Mouse (Mus musculus) mouse trophoblast stem cell (cell line): Measurements from ENCODE around the gene Rab5if.
"Not testable (repeated sequence)": the region's sequence is repeated elsewhere in the genome, so short reads cannot be mapped to it uniquely, and the experiment has no call there.

ENCODE experiments used
- in situ Hi-C, 2 experiments: fragments of 300-500 bp; cut with MseI, MboI; formaldehyde crosslinking; loops; 2 replicates in 1 of 2; 3 replicates in 1 of 2; pipeline ENCODE4 v1.15.1; 2025

Gene Rab5if

GRCm38 (mm10) chr2:156887017-156887416 lies 24.1 kb downstream of the Rab5if start, which contains the start of gene Sla2:
Gene Sla2, minus strand, starts transcription at chr2:156887192.
- in situ Hi-C loops = no loop called here

DNA sequence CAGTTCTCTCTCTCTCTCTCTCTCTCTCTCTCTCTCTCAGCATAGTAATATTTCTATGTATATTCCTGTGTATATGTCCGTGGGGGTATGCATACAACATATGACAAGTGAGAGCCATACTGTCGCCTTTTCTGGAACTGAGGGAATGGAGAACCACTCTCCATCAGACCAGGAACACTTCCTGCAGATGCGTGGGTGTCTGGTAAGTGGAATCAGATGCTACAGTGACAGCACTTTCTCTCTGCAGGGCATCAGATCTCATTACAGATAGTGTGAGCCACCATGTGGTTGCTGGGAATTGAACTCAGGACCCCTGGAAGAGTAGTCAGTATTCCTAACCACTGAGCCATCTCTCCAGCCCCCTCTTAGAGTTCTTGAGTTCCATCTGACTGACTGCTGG lies 25.6 kb downstream of the Rab5if start:
- in situ Hi-C loops = no loop called here

GRCm38 (mm10) chr2:156892240-156892639 lies 29.3 kb downstream of the Rab5if start:
- in situ Hi-C loops = no loop called here

GRCm38 (mm10) chr2:156892821-156893220 lies 29.9 kb downstream of the Rab5if start:
- in situ Hi-C loops = no loop called here

DNA sequence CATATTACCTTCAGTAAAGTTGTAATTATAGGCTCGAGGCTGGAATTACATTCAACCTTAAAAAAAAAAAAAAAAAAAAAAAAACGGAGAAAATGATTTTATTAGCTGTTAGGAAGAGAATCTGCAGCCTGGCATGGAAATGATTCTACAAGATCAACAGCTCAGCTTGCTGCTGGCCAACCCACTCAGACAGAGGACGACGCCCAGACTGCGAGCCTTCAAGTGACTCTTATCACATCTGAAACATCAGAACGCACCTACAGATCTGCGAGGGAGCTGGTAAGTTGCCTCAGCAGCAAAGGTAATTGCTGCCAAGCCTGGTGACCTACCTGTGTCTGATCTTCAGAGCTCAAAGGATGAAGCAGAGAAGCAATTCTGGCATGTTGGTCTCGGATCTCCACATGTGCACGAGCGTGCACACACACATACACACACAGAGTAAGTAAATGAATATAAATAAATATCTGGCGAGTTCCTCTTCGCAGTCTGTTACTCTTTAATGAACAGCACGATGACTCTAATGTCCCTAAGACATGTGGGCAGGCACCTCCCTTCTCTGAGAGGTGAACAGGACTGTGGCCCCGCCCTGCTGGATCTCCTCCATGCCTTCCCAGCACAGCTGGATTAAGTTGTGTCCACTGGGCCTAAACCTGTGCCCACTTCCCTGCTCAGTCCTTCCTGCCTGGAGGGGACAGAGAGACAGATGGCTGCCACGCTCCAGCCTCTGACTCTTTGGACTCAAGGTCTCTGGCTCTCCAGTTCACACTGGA lies 31.8 kb downstream of the Rab5if start:
- in situ Hi-C loops = no loop called here

DNA sequence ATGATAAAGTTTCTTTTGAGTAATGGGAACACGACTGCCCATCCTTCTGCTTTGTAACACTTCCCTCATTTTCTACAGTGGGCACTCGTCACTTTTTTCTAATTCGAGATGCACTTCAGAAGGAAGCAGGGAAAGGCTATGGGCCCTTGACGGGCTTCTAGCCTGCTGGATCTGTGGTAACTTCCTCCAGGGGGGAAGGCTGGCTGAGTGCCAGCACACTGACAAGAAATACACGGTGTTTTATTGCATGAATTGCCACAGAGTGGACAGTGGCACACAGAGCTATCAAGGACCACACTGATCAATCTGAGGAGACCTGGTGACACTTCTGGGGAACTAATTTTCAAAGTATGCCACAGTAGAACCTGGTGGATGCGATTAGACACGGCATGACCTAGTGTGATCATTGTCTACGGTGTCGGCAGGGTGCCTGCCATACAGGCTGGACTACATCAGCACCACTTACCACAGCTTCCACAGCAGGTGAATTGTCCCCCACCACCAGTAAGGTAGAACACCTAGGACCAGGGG lies 33.5 kb downstream of the Rab5if start:
- in situ Hi-C loops = no loop called here

GRCm38 (mm10) chr2:156897034-156897433 lies 34.1 kb downstream of the Rab5if start:
- in situ Hi-C loops = no loop called here

DNA sequence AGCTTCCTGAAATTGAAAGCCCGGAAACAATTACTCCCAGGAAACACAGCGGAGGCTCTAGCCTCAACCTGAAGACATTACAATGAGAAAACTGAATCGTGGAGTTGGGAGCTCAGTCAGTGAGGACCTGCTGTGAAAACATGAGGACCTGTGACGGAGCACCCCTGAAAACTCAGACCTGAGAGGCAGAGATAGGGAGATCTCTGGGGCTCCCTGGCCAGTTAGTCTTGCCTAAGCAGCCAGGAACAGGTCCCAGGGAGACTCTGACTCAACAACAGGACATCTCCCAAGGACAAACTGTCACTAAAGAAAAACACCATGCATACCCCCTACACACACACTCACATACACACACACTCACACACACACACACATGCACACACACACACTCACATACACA lies 35.4 kb downstream of the Rab5if start:
- in situ Hi-C loops = no loop called here

- in situ Hi-C loops = no loop called here
Observed at GRCm38 (mm10) chr2:156899184-156899583, 36.3 kb downstream of the Rab5if start.

- in situ Hi-C loops = loop anchor here in 1 of 2 experiments (10.0 kb wide), 1 partner anchor 133 kb away; no protein-coding TSS in a partner anchor
Observed at GRCm38 (mm10) chr2:156901344-156901743, 38.4 kb downstream of the Rab5if start.

DNA sequence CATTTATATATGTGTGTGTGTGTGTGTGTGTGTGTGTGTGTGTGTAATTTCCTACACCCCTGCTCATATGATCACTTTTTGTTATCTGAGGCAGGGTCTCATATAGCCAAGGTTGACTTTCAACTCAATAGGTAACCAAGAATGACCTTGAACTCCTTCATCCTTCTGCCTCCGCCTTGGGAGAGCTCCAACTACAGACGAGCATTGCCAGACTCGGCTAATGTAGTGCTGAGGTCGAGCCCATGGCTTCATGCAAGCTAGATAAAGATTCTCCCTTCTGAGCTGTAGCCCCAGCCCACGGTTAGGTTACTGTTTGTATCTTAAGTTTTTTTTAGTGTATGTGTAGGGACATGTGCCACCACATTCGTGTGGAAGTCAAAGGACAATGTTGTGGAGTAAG lies 39.0 kb downstream of the Rab5if start:
- in situ Hi-C loops = loop anchor here in 1 of 2 experiments (10.0 kb wide), 1 partner anchor 133 kb away; no protein-coding TSS in a partner anchor

- in situ Hi-C loops = loop anchor here in 1 of 2 experiments (10.0 kb wide), 1 partner anchor 132 kb away; no protein-coding TSS in a partner anchor
Observed at GRCm38 (mm10) chr2:156902411-156902810, 39.5 kb downstream of the Rab5if start.

GRCm38 (mm10) chr2:156903367-156903766 lies 40.4 kb downstream of the Rab5if start:
- in situ Hi-C loops = loop anchor here in 1 of 2 experiments (10.0 kb wide), 1 partner anchor 131 kb away; no protein-coding TSS in a partner anchor

- in situ Hi-C loops = loop anchor here in 1 of 2 experiments (10.0 kb wide), 1 partner anchor 130 kb away; no protein-coding TSS in a partner anchor
Observed at GRCm38 (mm10) chr2:156904976-156905717, 42.2 kb downstream of the Rab5if start.

DNA sequence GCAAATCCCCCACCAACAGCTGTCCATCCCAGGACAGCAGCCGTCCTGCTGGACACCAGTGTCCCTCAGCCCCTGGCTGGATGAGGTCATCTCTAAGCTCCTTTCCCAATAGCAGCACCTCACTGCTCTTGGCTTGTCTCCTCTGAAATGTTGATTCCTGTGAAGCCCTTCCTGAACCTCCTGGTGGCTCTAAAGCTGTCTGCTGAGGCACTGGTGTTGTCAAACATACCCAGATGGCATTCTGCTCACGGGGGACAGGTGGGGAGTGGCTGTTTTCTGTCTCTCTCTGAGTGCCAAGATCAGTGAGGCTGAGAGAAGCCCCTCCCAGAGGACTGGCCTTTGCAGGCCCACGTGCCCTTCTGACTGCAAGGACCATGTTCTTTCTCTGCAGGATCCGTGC lies 43.0 kb downstream of the Rab5if start:
- in situ Hi-C loops = loop anchor here in 1 of 2 experiments (10.0 kb wide), 1 partner anchor 129 kb away; no protein-coding TSS in a partner anchor

DNA sequence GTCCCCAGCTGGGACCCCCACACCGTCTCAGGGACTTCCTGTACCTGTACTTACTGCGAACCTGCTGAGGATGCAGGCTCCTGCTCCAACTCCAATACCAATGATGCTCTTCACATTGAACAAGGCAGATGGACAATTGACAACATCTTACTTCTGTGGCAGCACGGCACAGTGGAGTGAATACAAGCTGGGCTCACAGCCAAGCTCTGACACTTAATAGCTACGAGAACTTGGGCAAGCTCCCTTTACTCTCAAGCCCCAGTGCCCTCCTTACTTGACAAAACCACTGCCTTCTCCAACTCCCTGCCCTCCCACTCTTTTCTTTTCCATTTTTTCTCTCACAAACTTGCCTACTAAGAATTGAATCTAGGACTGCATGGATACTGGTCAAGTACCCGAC lies 50.3 kb downstream of the Rab5if start:
- in situ Hi-C loops = no loop called here

DNA sequence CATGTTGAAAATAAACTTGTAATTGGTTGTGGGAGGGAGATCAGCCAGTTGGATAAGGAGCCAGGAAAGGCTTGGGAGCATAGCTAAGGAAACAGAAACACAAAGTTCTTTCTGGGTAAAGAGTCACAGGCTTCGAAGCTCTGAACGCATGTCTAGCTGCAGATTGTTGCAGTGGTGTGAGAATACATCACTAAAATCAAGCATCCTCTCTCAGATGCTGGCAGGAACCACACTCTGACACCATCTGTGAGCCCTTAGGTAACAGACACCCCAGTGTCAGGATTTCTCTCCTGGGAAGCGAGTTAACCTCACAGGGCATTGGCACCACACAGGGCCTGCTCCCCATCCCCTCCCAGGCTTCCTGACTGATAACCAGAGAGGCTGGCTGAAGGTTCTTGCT lies 52.6 kb downstream of the Rab5if start:
- in situ Hi-C loops = no loop called here

DNA sequence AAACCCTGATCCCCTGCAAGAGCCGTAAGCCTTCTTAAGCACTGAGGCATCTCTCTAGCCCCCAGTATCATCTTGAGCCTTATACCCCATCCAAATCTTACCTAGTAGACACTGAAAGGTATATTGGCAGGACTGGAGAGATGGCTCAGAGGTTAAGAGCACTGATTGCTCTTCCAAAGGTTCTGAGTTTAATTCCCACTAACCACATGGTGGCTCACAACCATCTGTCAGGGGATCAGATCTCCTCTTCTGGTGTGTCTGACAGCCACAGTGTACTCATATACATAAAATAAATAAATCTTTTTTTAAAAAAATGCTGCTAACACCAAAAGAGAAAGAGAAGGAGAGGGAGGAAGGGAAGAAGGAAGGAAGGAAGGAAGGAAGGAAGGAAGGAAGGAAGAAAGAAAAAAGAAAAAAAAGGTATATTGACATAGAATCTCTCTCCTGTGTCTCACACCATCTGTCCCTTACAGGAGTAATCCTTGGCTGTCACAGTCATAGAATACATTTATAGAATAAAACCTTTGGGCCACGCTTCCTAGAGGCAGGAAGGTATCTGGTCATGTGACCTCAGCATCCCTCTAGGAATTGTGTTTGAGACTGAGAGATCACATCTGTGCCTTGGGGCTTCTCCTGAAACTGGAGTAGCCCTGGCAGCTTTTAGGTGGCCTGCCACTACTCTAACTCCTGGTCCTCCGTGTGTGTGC lies 53.6 kb downstream of the Rab5if start:
- in situ Hi-C loops = no loop called here

- in situ Hi-C loops = no loop called here
Observed at GRCm38 (mm10) chr2:156918562-156918961, 55.6 kb downstream of the Rab5if start.

DNA sequence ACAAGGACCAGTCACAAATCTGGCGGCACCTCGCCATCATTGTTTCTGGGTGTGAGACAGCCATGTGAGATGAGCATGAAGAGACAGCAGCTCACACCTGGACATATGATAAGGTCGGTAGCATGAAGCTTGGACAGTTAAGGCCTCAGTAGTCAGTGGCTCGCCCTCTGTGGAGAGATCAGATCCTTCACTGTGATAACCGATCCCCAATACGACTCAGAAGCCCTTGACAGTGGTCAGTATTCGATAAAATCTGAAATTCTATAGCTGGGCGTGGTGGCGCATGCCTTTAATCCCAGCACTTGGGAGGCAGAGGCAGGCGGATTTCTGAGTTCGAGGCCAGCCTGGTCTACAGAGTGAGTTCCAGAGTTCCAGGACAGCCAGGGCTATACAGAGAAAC lies 56.3 kb downstream of the Rab5if start:
- in situ Hi-C loops = not testable (repeated sequence)

GRCm38 (mm10) chr2:156919796-156920195 lies 56.9 kb downstream of the Rab5if start:
- in situ Hi-C loops = no loop called here

- in situ Hi-C loops = no loop called here
Observed at GRCm38 (mm10) chr2:156923057-156923456, 60.1 kb downstream of the Rab5if start.
